Mouse (Mus musculus) intestine, embryonic 14.5 days (tissue): ENCODE data around the gene Shisa3. TPM values are rescaled to one million over a fixed set of nuclear protein-coding genes. Genes with fewer than 3 reads are reported as not detected.

Source experiments
- ATAC-seq: fragments of 200-750 bp; cut with Nextera tagmentation; replicated peaks from 2 replicates; pipeline ENCODE4 v1.8.0; 2017; ENCODE audit warnings: low read depth, moderate number of reproducible peaks, moderate TSS enrichment, moderate library complexity; ENCODE audit not compliant: low FRiP score, low TSS enrichment
- DNase-seq: peaks from one replicate; pipeline ENCODE4 v3.0.0-alpha.2; 2018; ENCODE audit warnings: low spot score
- H3K27ac ChIP-seq: fragments of 300-500 bp; sonication (generic); 2 replicates; pipeline ENCODE4 v1.5.1; 2014; ENCODE audit warnings: low read depth, mild to moderate bottlenecking, control low read depth
- H3K27me3 ChIP-seq: fragments of 300-500 bp; sonication (generic); replicated peaks from 2 replicates; pipeline ENCODE4 v1.6.1; 2014; ENCODE audit warnings: low read length, control low read depth; ENCODE audit not compliant: control insufficient read depth, insufficient read depth
- H3K36me3 ChIP-seq: fragments of 300-500 bp; sonication (generic); 2 replicates; pipeline ENCODE4 v1.6.1; 2014; ENCODE audit warnings: low read length, control low read depth; ENCODE audit not compliant: control insufficient read depth, insufficient read depth
- H3K4me1 ChIP-seq: fragments of 300-500 bp; sonication (generic); replicated peaks from 2 replicates; pipeline ENCODE4 v1.6.1; 2014; ENCODE audit warnings: low read length, control low read depth, mixed read lengths; ENCODE audit not compliant: control insufficient read depth, insufficient read depth
- H3K4me2 ChIP-seq: fragments of 300-500 bp; sonication (generic); 2 replicates; pipeline ENCODE4 v1.6.1; 2014; ENCODE audit warnings: low read length
- H3K4me3 ChIP-seq: fragments of 300-500 bp; sonication (generic); 2 replicates; pipeline ENCODE4 v1.5.1; 2014; ENCODE audit warnings: low read depth, low read length, control low read depth, mixed read lengths
- H3K9ac ChIP-seq: fragments of 300-500 bp; sonication (generic); 2 replicates; pipeline ENCODE4 v1.6.1; 2014; ENCODE audit warnings: mild to moderate bottlenecking, low read length
- H3K9me3 ChIP-seq: fragments of 300-500 bp; sonication (generic); 2 replicates; pipeline ENCODE4 v1.6.1; 2016; ENCODE audit warnings: low read length, control low read depth; ENCODE audit not compliant: control insufficient read depth
- WGBS: fragments of 180-500 bp; shearing (Covaris S2); extraction: QIAGEN DNeasy Blood & Tissue Kit; methylation state at CpG from one replicate; pipeline ENCODE4 v1.1.7; 2014; 5-methylcytosine and 5-hydroxymethylcytosine counted together
- polyA plus RNA-seq: library from polyadenylated mRNA; unstranded; fragments of >200 nt; fragmentation: Nextera tagmentation; extraction: Ambion mirVana; gene quantifications from 2 replicates; pipeline ENCODE4 v1.2.1, GENCODE M21; 2014

Gene Shisa3
- polyA plus RNA-seq, 1 experiment from 2014 or later = 17.1 TPM

GRCm38 (mm10) chr5:67595629-67596028 is 12.1 kb upstream of the Shisa3 start:
- no peak overlapping the region for H3K9ac ChIP-seq

GRCm38 (mm10) chr5:67599935-67600334 is 7.7 kb upstream of the Shisa3 start:
- Histone ChIP-seq H3K27me3 (no peaks in the 10 kb centered on the region; the same call in 1 of the 2 replicates), H3K4me2 (no peak overlapping the region), H3K4me3 (no peak overlapping the region), H3K4me1 (no peaks in the 10 kb centered on the region), H3K9me3 (no peaks in the 10 kb centered on the region), H3K27ac (no peak overlapping the region), H3K36me3 (no peaks in the 10 kb centered on the region), H3K9ac (no peak overlapping the region)
- ATAC-seq (no peak), DNase-seq (peak; percentile 23)
- WGBS = 84% methylated on average over 9 of the region's 9 CpGs

More at GRCm38 (mm10) chr5:67595629-67596028, 12.1 kb upstream of the Shisa3 start:
- Histone ChIP-seq H3K9me3 (no peaks in the 10 kb centered on the region), H3K36me3 (no peaks in the 10 kb centered on the region), H3K4me1 (no peaks in the 10 kb centered on the region), H3K4me2 (no peak overlapping the region), H3K27ac (no peak overlapping the region), H3K4me3 (no peak overlapping the region), H3K27me3 (no peaks in the 10 kb centered on the region)
- 58% methylated on average over 7 of the region's 7 CpGs for WGBS
- ATAC-seq (no peak), DNase-seq (no peak)

- DNase-seq = no peak
- H3K36me3 ChIP-seq = no peaks in the 10 kb centered on the region
- no peak overlapping the region for H3K4me3 ChIP-seq
- H3K27ac ChIP-seq = no peak overlapping the region
- H3K9me3 ChIP-seq = no peaks in the 10 kb centered on the region
- WGBS = 28% methylated on average over 5 of the region's 5 CpGs
- no peak overlapping the region for H3K4me2 ChIP-seq
- H3K4me1 ChIP-seq = peaks cover 9% of the 10 kb centered on the region; the same call in 1 of the 2 replicates
- H3K9ac ChIP-seq = no peak overlapping the region
- ATAC-seq = no peak
- H3K27me3 ChIP-seq = peaks cover 57% of the 10 kb centered on the region
Observed at GRCm38 (mm10) chr5:67605951-67606350, 1.7 kb upstream of the Shisa3 start.

DNA sequence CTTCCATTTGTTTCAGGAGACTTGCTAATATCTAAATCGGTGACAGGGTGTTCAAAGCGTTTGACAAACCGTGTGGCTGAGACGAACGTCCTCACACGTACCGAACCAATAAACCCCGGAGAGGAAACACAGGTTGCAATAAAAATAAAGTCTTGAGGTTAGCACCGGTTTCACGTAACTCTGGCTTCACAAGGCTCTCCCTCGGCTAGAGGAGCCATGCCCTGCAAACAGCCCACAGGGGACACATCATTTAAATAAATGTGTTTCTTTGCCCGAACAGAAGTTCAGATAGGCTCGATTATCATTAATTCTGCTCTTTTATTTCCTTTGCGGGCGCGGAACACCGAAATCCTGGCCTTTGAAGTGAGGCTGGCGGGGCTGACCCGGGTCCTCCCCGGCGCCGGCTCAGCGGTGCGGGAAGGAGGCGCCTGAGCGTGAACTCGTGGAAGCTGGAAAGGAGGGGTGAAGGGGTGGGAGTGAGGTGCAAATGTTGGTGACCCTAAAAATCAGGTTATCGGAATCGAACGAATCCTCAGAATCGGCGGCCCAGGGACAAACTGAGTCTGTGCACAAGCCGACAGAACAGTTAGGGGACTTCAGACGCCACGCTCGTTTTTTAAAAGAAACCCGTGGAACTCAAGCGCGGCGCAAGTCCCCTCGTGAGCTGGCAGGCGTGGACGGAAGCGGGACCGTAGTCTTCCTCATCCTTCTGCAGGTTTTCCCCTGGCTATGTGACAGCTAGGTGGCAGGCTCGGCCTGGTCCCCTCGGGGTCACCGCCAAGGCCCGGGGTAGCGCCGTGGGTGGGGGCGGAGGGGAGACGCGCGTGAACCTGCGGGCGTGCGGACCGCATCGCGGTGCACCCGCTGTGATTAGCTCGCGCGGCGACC is 522 bp upstream of the Shisa3 start:
- Histone ChIP-seq H3K4me2 (peak overlapping the region; percentile 97), H3K27ac (no peak overlapping the region), H3K36me3 (no peaks in the 10 kb centered on the region), H3K9ac (peak overlapping the region; percentile 50), H3K27me3 (peaks cover 60% of the 10 kb centered on the region), H3K4me1 (peaks cover 9% of the 10 kb centered on the region; the same call in 1 of the 2 replicates), H3K9me3 (no peaks in the 10 kb centered on the region), H3K4me3 (peak overlapping the region; percentile 55)
- ATAC-seq = no peak
- no peak for DNase-seq
- 1% methylated on average over 63 of the region's 66 CpGs for WGBS

DNA sequence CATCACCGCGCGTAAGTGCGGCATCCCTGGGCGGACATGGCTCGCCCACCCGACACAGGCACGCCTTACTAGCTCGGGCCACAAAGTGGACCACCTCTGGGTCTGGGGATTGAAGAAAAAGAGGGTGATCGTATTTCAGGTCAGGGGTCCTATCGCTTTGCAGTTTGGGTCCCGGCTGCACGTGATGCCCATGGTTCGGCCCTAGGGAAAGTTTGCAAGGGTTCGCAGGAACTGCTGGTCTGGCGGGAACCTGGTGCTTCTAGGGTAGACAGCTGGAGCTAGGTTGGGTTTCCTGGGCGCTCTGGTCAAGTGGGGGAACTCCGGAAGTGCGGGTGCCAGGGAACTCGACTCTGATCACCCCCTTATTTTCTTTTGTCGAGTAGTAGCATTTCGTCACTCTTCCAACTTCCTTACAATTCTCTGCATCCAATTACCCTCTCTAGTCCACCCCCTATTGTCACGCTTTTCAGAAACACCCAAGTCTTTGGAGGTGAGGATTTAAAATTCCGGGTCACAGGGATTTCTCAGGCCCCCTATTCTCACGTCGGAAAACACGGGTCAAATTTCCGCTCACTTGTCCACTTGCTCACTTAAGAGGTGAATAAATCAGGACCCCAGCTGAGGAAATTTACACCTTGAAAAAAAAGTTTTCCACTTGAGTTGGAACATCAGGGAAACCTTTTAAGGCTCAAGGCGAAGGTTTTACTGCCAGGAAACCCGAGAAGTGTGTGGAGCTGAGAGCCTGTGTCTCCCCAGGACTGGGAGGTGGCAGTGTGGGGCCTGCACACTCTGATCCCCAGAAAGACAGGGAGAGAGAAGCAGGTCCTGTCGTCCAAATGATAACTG is 1.2 kb downstream of the Shisa3 start:
- peak overlapping the region; percentile 97 for H3K4me2 ChIP-seq
- H3K4me1 ChIP-seq = peaks cover 9% of the 10 kb centered on the region; the same call in 1 of the 2 replicates
- ATAC-seq (peak; percentile 56; the same call in 1 of the 2 replicates), DNase-seq (no peak)
- H3K9me3 ChIP-seq = no peaks in the 10 kb centered on the region
- no peaks in the 10 kb centered on the region for H3K36me3 ChIP-seq
- H3K27ac ChIP-seq = no peak overlapping the region
- WGBS = 5% methylated on average over 31 of the region's 31 CpGs
- H3K9ac ChIP-seq = peak overlapping the region; percentile 50
- H3K27me3 ChIP-seq = peaks cover 60% of the 10 kb centered on the region
- peak overlapping the region; percentile 55 for H3K4me3 ChIP-seq

DNA sequence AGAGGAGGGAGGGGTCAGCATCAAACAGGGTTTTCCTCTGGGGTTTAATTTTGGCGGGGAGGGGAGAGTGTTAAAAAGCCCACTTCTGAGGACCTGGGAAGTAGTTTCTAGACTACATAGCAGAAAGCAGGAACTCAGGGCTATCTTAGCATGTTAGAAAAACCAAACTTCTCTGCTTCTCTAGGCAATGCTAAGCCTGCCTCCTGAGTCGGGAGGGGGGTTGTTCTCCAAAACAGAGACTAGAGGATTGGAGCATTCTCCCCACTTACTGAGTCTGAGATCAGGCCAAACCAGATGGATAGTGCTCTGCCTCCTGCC is 1.8 kb downstream of the Shisa3 start:
- DNase-seq = peak; percentile 55
- H3K27ac ChIP-seq = no peak overlapping the region
- peak overlapping the region; percentile 97 for H3K4me2 ChIP-seq
- 0 out of 2 replicates have a peak overlapping the region, but pooled peaks have one; percentile 50 for H3K9ac ChIP-seq
- H3K27me3 ChIP-seq = peaks cover 60% of the 10 kb centered on the region
- H3K36me3 ChIP-seq = no peaks in the 10 kb centered on the region
- ATAC-seq = no peak
- WGBS = 25% methylated on average over 2 of the region's 2 CpGs
- H3K4me1 ChIP-seq = peaks cover 9% of the 10 kb centered on the region; the same call in 1 of the 2 replicates
- peak overlapping the region; percentile 55 for H3K4me3 ChIP-seq
- no peaks in the 10 kb centered on the region for H3K9me3 ChIP-seq

GRCm38 (mm10) chr5:67621230-67621629 is 13.5 kb downstream of the Shisa3 start:
- no peak overlapping the region for H3K27ac ChIP-seq
- no peaks in the 10 kb centered on the region for H3K9me3 ChIP-seq
- DNase-seq = peak; percentile 16
- no peak for ATAC-seq
- 88% methylated on average over 12 of the region's 12 CpGs for WGBS
- H3K4me2 ChIP-seq = no peak overlapping the region
- no peaks in the 10 kb centered on the region for H3K4me1 ChIP-seq
- no peak overlapping the region for H3K4me3 ChIP-seq
- no peak overlapping the region for H3K9ac ChIP-seq
- H3K36me3 ChIP-seq = no peaks in the 10 kb centered on the region
- H3K27me3 ChIP-seq = no peaks in the 10 kb centered on the region

DNA sequence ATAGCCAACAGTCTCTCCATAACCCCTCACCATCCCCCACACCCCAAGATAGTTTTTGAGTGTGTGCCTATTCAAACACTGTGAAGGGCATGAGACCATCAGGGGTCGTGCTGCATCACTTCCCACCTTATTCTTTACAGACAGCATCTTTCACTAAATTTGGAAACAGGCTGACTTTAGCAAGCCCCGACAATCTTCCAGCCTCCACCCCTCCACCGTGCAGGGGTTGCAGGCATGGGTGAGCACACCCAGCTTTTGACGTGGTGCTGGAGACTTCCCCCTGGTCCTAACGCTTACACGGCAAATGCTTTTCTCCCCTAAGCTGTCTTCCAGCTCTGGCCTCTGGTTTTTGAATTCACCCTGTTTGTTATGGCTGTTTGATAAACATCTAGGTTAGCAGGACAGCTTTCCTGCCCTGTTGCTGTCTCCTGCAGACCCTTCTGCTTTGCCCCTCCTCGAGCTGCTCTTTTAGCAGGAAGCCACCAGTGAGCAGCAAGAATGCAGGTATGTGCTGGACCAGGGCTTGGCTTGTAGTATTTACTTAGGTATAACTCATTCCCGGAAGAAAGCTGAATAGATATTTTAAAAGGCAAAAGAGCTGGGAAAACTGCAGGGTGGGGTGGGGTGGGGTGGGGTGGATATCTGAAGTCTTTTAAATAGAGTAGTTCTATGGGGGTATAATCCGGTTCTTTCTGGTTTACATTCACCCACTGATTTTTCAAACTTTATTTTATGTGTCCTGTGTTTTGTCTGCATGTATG is 20.7 kb downstream of the Shisa3 start:
- H3K9me3 ChIP-seq = no peaks in the 10 kb centered on the region
- DNase-seq = peak; percentile 46
- no peaks in the 10 kb centered on the region for H3K36me3 ChIP-seq
- H3K27ac ChIP-seq = no peak overlapping the region
- H3K4me3 ChIP-seq = no peak overlapping the region
- 56% methylated on average over 9 of the region's 9 CpGs for WGBS
- no peak overlapping the region for H3K4me2 ChIP-seq
- H3K9ac ChIP-seq = no peak overlapping the region
- no peaks in the 10 kb centered on the region for H3K27me3 ChIP-seq
- no peaks in the 10 kb centered on the region for H3K4me1 ChIP-seq
- 0 out of 2 replicates have a peak, but pooled peaks have one; percentile 19 for ATAC-seq
